Comparison of ENCODE assay signal across 17 mouse cellular contexts in genomic region chr9:101423041-101423440, GRCm38 (mm10).
A peak's percentile ranks its signal among the peaks of the same experiment; 100 is the strongest.
DNase-seq lines count a peak whose midpoint lies in the region.
"Had no signal": no experiment of that assay in that cellular context is flagged by ENCODE, and none has a peak within 500 bp of the region (broad histone marks: within the 10 kb centered on the region; RNA-seq: fewer than 3 reads in every experiment).

No protein-coding gene starts in this region.

- intact Hi-C loops in left cerebral cortex, postnatal 14 days (cut with DNase I), result no loop called here

- peak; percentile 55 to 66 for DNase-seq in frontal cortex, adult 2 months (ENCODE audit: extremely low spot score in 1 of 2, low spot score in 1 of 2)
- no peak for DNase-seq in frontal cortex, postnatal 14 days (ENCODE audit: low spot score in 2 of 2)
- DNase-seq in left cerebral cortex, adult 18-20 months (ENCODE audit: low spot score in 2 of 2), result peak; percentile 31 to 42
- DNase-seq in left cerebral cortex, postnatal 14 days (ENCODE audit: low spot score in 2 of 2), result no peak
- peak; percentile 57 for DNase-seq in right cerebral cortex, adult 18-20 months
- DNase-seq in right cerebral cortex, postnatal 4 days, result no peak
- DNase-seq in forelimb bud, embryonic 11.5 days (ENCODE audit: low read depth, low spot score), result peak; percentile 21
- no peak for DNase-seq in lung, postnatal 14 days
- DNase-seq: adrenal gland, postnatal 14 days; cerebellum, adult 18-20 months; cerebellum, adult 9-11 months; cerebellum, postnatal 36 days; forebrain, postnatal 0 days; gastrocnemius, adult 2 months; gastrocnemius, postnatal 25 days; heart, postnatal 10 days; heart, postnatal 4 days had no signal

Comparison
In these comparisons a context has a peak if more than half of its experiments do, and no peak if none do; other contexts are left out.
1. DNase-seq: peak in frontal cortex, adult 2 months (2 of 2), left cerebral cortex, adult 18-20 months (2 of 2), right cerebral cortex, adult 18-20 months (single experiment) and forelimb bud, embryonic 11.5 days (single experiment); none in frontal cortex, postnatal 14 days (0 of 2), left cerebral cortex, postnatal 14 days (0 of 2), right cerebral cortex, postnatal 4 days (single experiment) and lung, postnatal 14 days (single experiment).